Mouse (Mus musculus): ENCODE measurements around the gene Gmnn.
"Not testable (repeated sequence)": the region's sequence is repeated elsewhere in the genome, so short reads cannot be mapped to it uniquely, and the experiment has no call there.

Gene Gmnn

GRCm38 (mm10) chr13:24761403-24762227 lies at the start of gene Gmnn:
TSS of gene Gmnn (minus strand) at chr13:24761923.
- peak; percentile 93 for DNase-seq

- DNase-seq: peak; percentile 43
These were observed 44.4 kb upstream of the Gmnn start for GRCm38 (mm10) chr13:24806079-24806478.

- DNase-seq: no peak
These were observed 41.5 kb upstream of the Gmnn start for GRCm38 (mm10) chr13:24803196-24803595.

- DNase-seq: peak; percentile 23
These were observed 40.5 kb upstream of the Gmnn start for GRCm38 (mm10) chr13:24802131-24802691.

GRCm38 (mm10) chr13:24801308-24801921 lies 39.7 kb upstream of the Gmnn start, which contains the start of gene BC005537:
TSS of gene BC005537 (plus strand) at chr13:24801657.
- peak; percentile 60 for DNase-seq

GRCm38 (mm10) chr13:24800674-24801307 lies 39.1 kb upstream of the Gmnn start:
- DNase-seq: peak; percentile 97

GRCm38 (mm10) chr13:24799925-24800673 lies 38.4 kb upstream of the Gmnn start:
- peak; percentile 49 for DNase-seq

GRCm38 (mm10) chr13:24799378-24799777 lies 37.7 kb upstream of the Gmnn start:
- no peak for DNase-seq

GRCm38 (mm10) chr13:24798686-24799085 lies 37.0 kb upstream of the Gmnn start:
- DNase-seq: no peak

GRCm38 (mm10) chr13:24792411-24793045 lies 30.8 kb upstream of the Gmnn start:
- no peak for DNase-seq

- no peak for DNase-seq
These were observed 29.6 kb upstream of the Gmnn start for GRCm38 (mm10) chr13:24791349-24791748.

GRCm38 (mm10) chr13:24787477-24787876 lies 25.8 kb upstream of the Gmnn start:
- DNase-seq: no peak

GRCm38 (mm10) chr13:24786014-24786490 lies 24.3 kb upstream of the Gmnn start:
- DNase-seq: peak; percentile 55

GRCm38 (mm10) chr13:24781916-24782315 lies 20.2 kb upstream of the Gmnn start:
- DNase-seq: peak; percentile 58

- no peak for DNase-seq
These were observed 17.1 kb upstream of the Gmnn start for GRCm38 (mm10) chr13:24778706-24779380.

- no peak for DNase-seq
These were observed 16.3 kb upstream of the Gmnn start for GRCm38 (mm10) chr13:24778026-24778425.

GRCm38 (mm10) chr13:24776146-24776844 lies 14.6 kb upstream of the Gmnn start:
- DNase-seq: peak; percentile 60

GRCm38 (mm10) chr13:24771482-24771881 lies 9.8 kb upstream of the Gmnn start:
- not testable (repeated sequence) for DNase-seq

GRCm38 (mm10) chr13:24767809-24768208 lies 6.1 kb upstream of the Gmnn start:
- not testable (repeated sequence) for DNase-seq

GRCm38 (mm10) chr13:24762254-24762653 lies 531 bp upstream of the Gmnn start:
- no peak for DNase-seq

GRCm38 (mm10) chr13:24761083-24761402 lies 680 bp downstream of the Gmnn start:
- no peak for DNase-seq
